Mouse (Mus musculus) frontal cortex, adult 2 months (tissue): ENCODE measurements around the gene Gm17689. TPM values are rescaled to one million over a fixed set of nuclear protein-coding genes. Genes with fewer than 3 reads are reported as not detected.

Source experiments
- DNase-seq, 2 experiments: peaks; one replicate each; pipeline ENCODE4 v3.0.0; 2022; ENCODE audit warnings: low spot score in 1 of 2; ENCODE audit errors: extremely low spot score in 1 of 2
- polyA plus RNA-seq: library from polyadenylated mRNA; depleted of rRNA; stranded (reverse); fragments of >200 nt; gene quantifications from 2 replicates; pipeline ENCODE4 v1.2.3, GENCODE M21; 2012; rRNA removed

Gm17689 gene
- polyA plus RNA-seq: not detected in 2 replicates

DNA sequence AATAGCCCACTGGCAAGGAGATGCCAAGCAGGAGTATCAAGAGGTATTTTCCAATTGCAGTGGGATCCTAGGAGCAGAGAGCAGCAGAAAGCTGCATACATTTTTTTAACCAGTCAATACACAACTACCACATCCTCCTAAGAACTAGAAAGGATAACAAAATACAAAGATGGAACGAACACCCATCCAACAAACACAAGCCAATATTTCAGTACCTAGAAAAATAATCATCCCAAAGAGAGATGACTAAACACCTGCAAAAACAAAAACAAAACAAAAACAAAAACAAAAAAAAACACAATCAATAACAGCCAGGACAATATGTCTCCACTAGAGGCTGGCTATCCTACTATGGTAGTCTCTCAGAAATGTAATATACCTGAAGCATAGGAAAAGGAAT, at the start of gene Gm17689:
Gm17689 (minus strand) TSS at position 101 of the 400 bp plus-strand sequence.
- no peak for DNase-seq

GRCm38 (mm10) chr9:36541863-36542262, 40.6 kb downstream of the Gm17689 start, which contains the start of gene Gm5615:
Gm5615 (minus strand) TSS chr9:36541963.
- no peak for DNase-seq

Other genes starting within 250 kb of the Gm17689 start
- gene Gm7257, start 150.8 kb downstream of the Gm17689 start, polyA plus RNA-seq: not detected in 2 replicates
- not detected in 2 replicates for gene Gm9513, start 107.0 kb downstream of the Gm17689 start, polyA plus RNA-seq
- not detected in 2 replicates for gene Gm5615, start 40.7 kb downstream of the Gm17689 start, polyA plus RNA-seq
- gene A630095E13Rik, start 60.7 kb upstream of the Gm17689 start, polyA plus RNA-seq: 0.04 TPM in 1 of 2 replicates, not detected in the other
- not detected in 2 replicates for gene Acrv1, start 110.6 kb upstream of the Gm17689 start, polyA plus RNA-seq
- 1.4 and 1.7 TPM in 2 replicates for gene Chek1, start 144.4 kb upstream of the Gm17689 start, polyA plus RNA-seq
- 38.5 and 45.8 TPM in 2 replicates for gene Stt3a, start 185.0 kb upstream of the Gm17689 start, polyA plus RNA-seq
- gene Ei24, start 214.8 kb upstream of the Gm17689 start, polyA plus RNA-seq: 128 and 130 TPM in 2 replicates
- gene Fez1, start 239.2 kb upstream of the Gm17689 start, polyA plus RNA-seq: 315 and 327 TPM in 2 replicates